Mouse (Mus musculus) intestine, embryonic 15.5 days (tissue): ENCODE results near the gene Ppfibp1. TPM values are rescaled to one million over a fixed set of nuclear protein-coding genes. Genes with fewer than 3 reads are reported as not detected.

Experiments
- ATAC-seq: fragments of 200-750 bp; cut with Nextera tagmentation; 2 replicates; pipeline ENCODE4 v1.8.0; 2017; ENCODE audit warnings: moderate TSS enrichment, moderate library complexity
- H3K27ac ChIP-seq: fragments of 300-500 bp; sonication (generic); 2 replicates; pipeline ENCODE4 v1.5.1; 2015; ENCODE audit warnings: mild to moderate bottlenecking, inconsistent platforms
- H3K27me3 ChIP-seq: fragments of 300-500 bp; sonication (generic); replicated peaks from 2 replicates; pipeline ENCODE4 v1.6.1; 2015; ENCODE audit warnings: inconsistent platforms
- H3K36me3 ChIP-seq: fragments of 300-500 bp; sonication (generic); 2 replicates; pipeline ENCODE4 v1.6.1; 2015; ENCODE audit warnings: inconsistent platforms
- H3K4me1 ChIP-seq: fragments of 300-500 bp; sonication (generic); replicated peaks from 2 replicates; pipeline ENCODE4 v1.6.1; 2015; ENCODE audit warnings: inconsistent platforms
- H3K4me2 ChIP-seq: fragments of 300-500 bp; sonication (generic); replicated peaks from 2 replicates; pipeline ENCODE4 v1.6.1; 2015; ENCODE audit warnings: mild to moderate bottlenecking, inconsistent platforms
- H3K4me3 ChIP-seq: fragments of 300-500 bp; sonication (generic); replicated peaks from 2 replicates; pipeline ENCODE4 v1.5.1; 2015; ENCODE audit warnings: inconsistent platforms
- H3K9ac ChIP-seq: fragments of 300-500 bp; sonication (generic); 2 replicates; pipeline ENCODE4 v1.6.1; 2015; ENCODE audit warnings: inconsistent platforms
- H3K9me3 ChIP-seq: fragments of 300-500 bp; sonication (generic); 2 replicates; pipeline ENCODE4 v1.6.1; 2016; ENCODE audit warnings: inconsistent platforms
- WGBS: fragments of 180-500 bp; shearing (Covaris S2); methylation state at CpG from one replicate; pipeline ENCODE4 v1.1.7; 2015; 5-methylcytosine and 5-hydroxymethylcytosine counted together
- polyA plus RNA-seq: library from polyadenylated mRNA; unstranded; fragments of >200 nt; fragmentation: Nextera tagmentation; extraction: Ambion mirVana; gene quantifications from 2 replicates; pipeline ENCODE4 v1.2.1, GENCODE M21; 2015

The Ppfibp1 gene
- polyA plus RNA-seq, 1 experiment from 2014 or later: 41.5 TPM

GRCm38 (mm10) chr6:146935957-146936356, 47.7 kb downstream of the Ppfibp1 start:
- Histone ChIP-seq H3K4me2 (no peak overlapping the region), H3K9ac (no peak overlapping the region), H3K27ac (no peak overlapping the region), H3K36me3 (no peaks in the 10 kb centered on the region), H3K4me3 (no peak overlapping the region), H3K27me3 (no peaks in the 10 kb centered on the region), H3K4me1 (0 out of 2 replicates have a peak, but pooled peaks cover 3% of the 10 kb centered on the region), H3K9me3 (no peaks in the 10 kb centered on the region)
- 84% methylated on average over 6 of the region's 6 CpGs for WGBS
- peak; percentile 71; the same call in 1 of the 2 replicates for ATAC-seq

GRCm38 (mm10) chr6:146939026-146939425, 50.7 kb downstream of the Ppfibp1 start:
- Histone ChIP-seq H3K4me2 (no peak overlapping the region), H3K9ac (no peak overlapping the region), H3K27ac (no peak overlapping the region), H3K9me3 (no peaks in the 10 kb centered on the region), H3K27me3 (no peaks in the 10 kb centered on the region), H3K4me1 (0 out of 2 replicates have a peak, but pooled peaks cover 3% of the 10 kb centered on the region), H3K4me3 (no peak overlapping the region), H3K36me3 (no peaks in the 10 kb centered on the region)
- 0 out of 2 replicates have a peak, but pooled peaks have one; percentile 14 for ATAC-seq
- 71% methylated on average over 8 of the region's 8 CpGs for WGBS

DNA sequence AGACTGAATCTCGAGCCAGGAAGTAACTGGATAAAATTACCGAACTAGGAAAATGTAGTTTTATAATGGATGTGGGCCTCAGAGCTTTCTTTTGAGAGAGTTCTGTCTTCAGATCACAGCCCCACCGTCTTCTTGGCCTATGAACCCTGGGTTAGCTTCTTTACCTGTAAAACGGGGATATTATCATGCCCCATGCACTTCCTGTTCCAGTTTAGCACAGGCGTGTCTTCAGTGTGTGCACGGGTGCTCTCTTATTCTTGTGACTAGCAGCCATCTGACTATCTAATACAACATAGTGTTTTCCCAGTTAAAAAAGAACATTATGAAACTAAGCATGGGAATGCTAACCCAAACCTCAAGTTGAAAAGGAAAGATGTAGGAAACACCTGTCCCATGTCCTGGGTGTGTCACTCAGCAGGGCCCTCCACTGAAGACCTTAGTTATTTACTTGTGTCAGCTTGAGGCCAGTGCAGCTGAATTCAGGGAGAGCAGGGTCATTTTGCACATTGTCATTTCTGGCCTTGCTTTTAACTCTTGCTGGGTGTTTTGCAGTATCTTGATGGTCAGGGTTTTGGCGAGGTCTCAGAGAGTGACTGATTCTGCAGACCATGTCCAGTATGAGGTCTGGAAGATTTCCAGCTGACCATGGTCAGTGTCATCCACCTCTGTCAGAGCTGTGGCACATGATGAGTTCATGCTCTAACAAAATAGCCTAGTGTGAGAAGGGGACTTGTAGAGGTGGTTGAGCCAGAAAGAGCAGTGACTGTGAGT, 53.4 kb downstream of the Ppfibp1 start:
- Histone ChIP-seq H3K27ac (no peak overlapping the region), H3K9me3 (no peaks in the 10 kb centered on the region), H3K36me3 (no peaks in the 10 kb centered on the region), H3K27me3 (no peaks in the 10 kb centered on the region), H3K4me1 (peaks cover 17% of the 10 kb centered on the region; the same call in 1 of the 2 replicates), H3K4me3 (no peak overlapping the region), H3K4me2 (no peak overlapping the region), H3K9ac (no peak overlapping the region)
- ATAC-seq: peak; percentile 72
- WGBS: 64% methylated on average over 7 of the region's 7 CpGs

DNA sequence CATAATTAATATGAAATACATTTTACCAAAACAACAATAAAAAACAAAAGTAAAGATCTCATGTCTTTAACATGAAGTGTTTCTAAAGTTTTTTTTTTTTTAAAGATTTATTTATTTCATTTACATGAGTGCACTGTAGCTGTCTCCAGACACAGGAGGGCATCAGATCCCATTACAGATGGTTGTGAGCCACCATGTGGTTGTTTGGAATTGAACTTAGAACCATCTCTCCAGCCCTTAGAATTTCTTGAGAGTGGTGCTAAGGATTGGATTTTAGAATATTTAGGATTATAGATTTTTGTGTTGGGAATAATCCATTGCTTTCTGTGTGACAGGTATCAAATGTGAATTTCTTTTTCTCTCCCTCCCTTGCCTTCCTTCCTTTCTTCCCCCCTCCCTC, 55.7 kb downstream of the Ppfibp1 start:
- ATAC-seq: no peak
- Histone ChIP-seq H3K4me2 (no peak overlapping the region), H3K27me3 (no peaks in the 10 kb centered on the region), H3K27ac (no peak overlapping the region), H3K9ac (no peak overlapping the region), H3K4me1 (peaks cover 30% of the 10 kb centered on the region), H3K36me3 (no peaks in the 10 kb centered on the region), H3K9me3 (no peaks in the 10 kb centered on the region), H3K4me3 (no peak overlapping the region)

DNA sequence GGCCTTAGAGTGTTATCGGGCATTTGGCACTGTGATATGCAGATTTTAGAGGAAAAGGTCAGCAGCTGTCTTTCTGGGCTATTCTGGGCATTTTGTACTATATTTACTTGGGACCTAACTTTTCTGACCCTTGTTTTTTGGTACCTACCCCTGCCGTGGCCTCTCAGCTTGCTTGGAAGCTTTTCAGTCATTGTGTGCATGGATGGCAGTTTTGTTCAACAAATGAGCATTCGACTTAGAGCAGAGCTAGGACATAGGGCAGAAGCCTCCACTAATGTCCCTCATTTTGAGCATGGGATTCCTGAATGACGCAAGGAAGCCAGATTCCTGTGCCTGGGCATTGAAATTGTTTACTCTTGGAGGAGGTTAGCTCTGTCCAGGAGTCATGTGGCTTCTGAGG, 56.5 kb downstream of the Ppfibp1 start:
- Histone ChIP-seq H3K27me3 (no peaks in the 10 kb centered on the region), H3K4me1 (peaks cover 28% of the 10 kb centered on the region), H3K4me2 (no peak overlapping the region), H3K27ac (no peak overlapping the region), H3K36me3 (no peaks in the 10 kb centered on the region), H3K4me3 (no peak overlapping the region), H3K9ac (no peak overlapping the region), H3K9me3 (no peaks in the 10 kb centered on the region)
- ATAC-seq: no peak
- WGBS: 44% methylated on average over 4 of the region's 4 CpGs

GRCm38 (mm10) chr6:146946327-146947029, 58.2 kb downstream of the Ppfibp1 start:
- Histone ChIP-seq H3K4me1 (peaks cover 28% of the 10 kb centered on the region), H3K27me3 (no peaks in the 10 kb centered on the region), H3K27ac (no peak overlapping the region), H3K4me2 (no peak overlapping the region), H3K9me3 (no peaks in the 10 kb centered on the region), H3K36me3 (no peaks in the 10 kb centered on the region), H3K9ac (no peak overlapping the region), H3K4me3 (no peak overlapping the region)
- ATAC-seq: no peak
- 75% methylated on average over 6 of the region's 6 CpGs for WGBS

GRCm38 (mm10) chr6:146947186-146947585, 58.9 kb downstream of the Ppfibp1 start:
- no peak overlapping the region for H3K9ac ChIP-seq
- no peaks in the 10 kb centered on the region for H3K27me3 ChIP-seq
- no peaks in the 10 kb centered on the region for H3K36me3 ChIP-seq
- 62% methylated on average over 4 of the region's 4 CpGs for WGBS
- peaks cover 28% of the 10 kb centered on the region for H3K4me1 ChIP-seq
- no peak overlapping the region for H3K4me3 ChIP-seq
- no peaks in the 10 kb centered on the region for H3K9me3 ChIP-seq
- ATAC-seq: peak; percentile 53
- H3K4me2 ChIP-seq: no peak overlapping the region
- no peak overlapping the region for H3K27ac ChIP-seq

DNA sequence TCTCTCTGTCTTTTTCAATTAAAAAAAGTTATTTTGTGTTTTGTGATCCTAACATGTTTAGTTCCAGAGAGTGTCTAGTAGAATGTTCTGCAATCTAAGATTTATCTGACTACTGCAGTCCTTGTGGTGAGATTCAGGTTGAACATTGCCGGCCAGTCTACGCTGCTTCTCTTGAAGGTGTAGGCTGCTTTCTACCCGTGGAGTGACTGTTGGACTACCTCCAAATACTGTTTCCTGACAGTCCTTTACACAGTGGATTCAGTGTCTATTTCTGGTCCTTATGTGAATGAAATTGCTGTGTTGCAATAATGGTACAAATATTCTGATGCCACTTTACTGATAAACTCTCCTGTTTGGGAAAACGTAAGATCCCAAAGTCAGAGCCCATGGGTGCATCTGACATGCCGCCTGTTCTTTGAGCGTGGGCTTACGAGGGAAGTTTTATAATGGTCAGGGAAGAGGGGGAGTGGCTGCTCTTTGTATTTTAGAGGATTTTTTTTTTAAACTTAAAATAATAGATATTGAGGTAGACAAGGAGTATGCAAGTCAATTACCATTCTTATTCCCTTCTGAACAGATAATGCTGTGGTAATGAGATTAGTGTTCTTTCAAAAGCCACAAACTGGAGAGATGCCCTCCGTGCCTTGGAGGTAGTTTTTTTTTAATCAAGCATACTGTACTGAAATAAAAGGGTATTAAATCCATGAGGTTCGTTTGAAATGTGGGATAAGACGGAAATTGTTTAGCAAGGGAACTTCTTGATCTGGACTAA, 61.6 kb downstream of the Ppfibp1 start:
- no peaks in the 10 kb centered on the region for H3K27me3 ChIP-seq
- H3K36me3 ChIP-seq: no peaks in the 10 kb centered on the region
- no peak overlapping the region for H3K9ac ChIP-seq
- 73% methylated on average over 10 of the region's 10 CpGs for WGBS
- no peak for ATAC-seq
- H3K4me1 ChIP-seq: peaks cover 25% of the 10 kb centered on the region
- H3K9me3 ChIP-seq: no peaks in the 10 kb centered on the region
- H3K4me3 ChIP-seq: no peak overlapping the region
- no peak overlapping the region for H3K4me2 ChIP-seq
- H3K27ac ChIP-seq: no peak overlapping the region

DNA sequence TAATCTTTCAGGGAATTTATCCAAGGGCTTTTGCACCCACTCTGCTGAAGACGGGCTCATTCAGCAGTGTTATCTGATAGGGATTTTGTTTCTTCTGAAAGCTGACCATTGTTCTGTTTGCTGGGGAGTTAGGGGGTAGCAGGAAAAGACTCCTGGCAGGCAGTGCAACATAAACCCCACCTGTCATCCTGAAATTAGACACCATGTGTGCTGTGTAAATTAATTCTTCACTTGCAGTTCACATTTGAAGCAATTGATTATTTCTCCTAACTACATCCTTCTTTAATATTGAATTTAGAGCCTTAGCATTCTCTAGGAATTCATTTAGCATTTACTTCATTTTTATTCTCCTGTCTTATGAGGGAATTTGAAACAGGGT, 62.2 kb downstream of the Ppfibp1 start:
- no peak overlapping the region for H3K9ac ChIP-seq
- no peak overlapping the region for H3K27ac ChIP-seq
- H3K27me3 ChIP-seq: no peaks in the 10 kb centered on the region
- H3K9me3 ChIP-seq: no peaks in the 10 kb centered on the region
- H3K4me2 ChIP-seq: no peak overlapping the region
- peaks cover 20% of the 10 kb centered on the region for H3K4me1 ChIP-seq
- H3K36me3 ChIP-seq: no peaks in the 10 kb centered on the region
- no peak for ATAC-seq
- WGBS: 45% methylated on average over 1 of the region's 1 CpGs
- H3K4me3 ChIP-seq: no peak overlapping the region

DNA sequence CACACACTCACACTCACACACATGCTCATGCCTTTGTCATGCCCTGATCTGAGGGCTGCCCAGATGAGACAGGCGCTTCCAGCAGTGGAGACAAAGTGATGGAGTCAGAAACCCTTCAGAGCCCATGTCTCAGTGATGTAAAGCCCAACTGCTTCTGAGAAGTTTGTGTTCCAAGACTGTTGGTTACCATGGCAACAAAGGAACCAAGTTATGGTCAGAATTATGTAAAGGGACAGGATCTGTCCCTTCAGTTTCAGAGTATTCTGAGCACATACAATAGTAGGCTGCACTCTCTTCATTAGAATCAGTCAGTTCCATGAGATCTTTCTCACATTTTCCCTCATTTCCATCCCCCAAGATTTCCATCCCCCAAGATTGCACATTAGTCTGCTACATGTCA, 66.0 kb downstream of the Ppfibp1 start, which contains the start of gene 1700034J05Rik:
TSS of gene 1700034J05Rik (minus strand) at position 165 of the 400 bp plus-strand sequence.
- Histone ChIP-seq H3K27ac (no peak within 1 kb of the TSS), H3K4me1 (peaks cover 3% of the 10 kb centered on the region), H3K4me3 (no peak within 1 kb of the TSS), H3K9ac (no peak within 1 kb of the TSS), H3K9me3 (no peaks in the 10 kb centered on the region), H3K4me2 (no peak within 1 kb of the TSS), H3K36me3 (no peaks in the 10 kb centered on the region), H3K27me3 (no peaks in the 10 kb centered on the region)
- 83% methylated on average over 1 of the region's 1 CpGs for WGBS
- no peak for ATAC-seq

GRCm38 (mm10) chr6:146955475-146955874, 67.2 kb downstream of the Ppfibp1 start:
- H3K4me2 ChIP-seq: no peak overlapping the region
- no peaks in the 10 kb centered on the region for H3K9me3 ChIP-seq
- WGBS: 60% methylated on average over 1 of the region's 1 CpGs
- no peak overlapping the region for H3K9ac ChIP-seq
- H3K27me3 ChIP-seq: no peaks in the 10 kb centered on the region
- H3K4me1 ChIP-seq: peaks cover 3% of the 10 kb centered on the region
- H3K27ac ChIP-seq: no peak overlapping the region
- no peak overlapping the region for H3K4me3 ChIP-seq
- no peak for ATAC-seq
- no peaks in the 10 kb centered on the region for H3K36me3 ChIP-seq

- Histone ChIP-seq H3K9me3 (no peaks in the 10 kb centered on the region), H3K27ac (peak overlapping the region; percentile 4; the same call in 1 of the 2 replicates), H3K9ac (no peak overlapping the region), H3K4me2 (no peak overlapping the region), H3K4me1 (peaks cover 3% of the 10 kb centered on the region), H3K4me3 (no peak overlapping the region), H3K27me3 (no peaks in the 10 kb centered on the region), H3K36me3 (no peaks in the 10 kb centered on the region)
- 45% methylated on average over 12 of the region's 12 CpGs for WGBS
- ATAC-seq: peak; percentile 75
These were observed 67.6 kb downstream of the Ppfibp1 start for GRCm38 (mm10) chr6:146955896-146956295.
